Mouse (Mus musculus): ENCODE data around the gene Pdk4. TPM values are rescaled to one million over a fixed set of nuclear protein-coding genes. Genes with fewer than 3 reads are reported as not detected.

The Pdk4 gene
- total RNA-seq, 1 experiment, result 1.9 TPM

DNA sequence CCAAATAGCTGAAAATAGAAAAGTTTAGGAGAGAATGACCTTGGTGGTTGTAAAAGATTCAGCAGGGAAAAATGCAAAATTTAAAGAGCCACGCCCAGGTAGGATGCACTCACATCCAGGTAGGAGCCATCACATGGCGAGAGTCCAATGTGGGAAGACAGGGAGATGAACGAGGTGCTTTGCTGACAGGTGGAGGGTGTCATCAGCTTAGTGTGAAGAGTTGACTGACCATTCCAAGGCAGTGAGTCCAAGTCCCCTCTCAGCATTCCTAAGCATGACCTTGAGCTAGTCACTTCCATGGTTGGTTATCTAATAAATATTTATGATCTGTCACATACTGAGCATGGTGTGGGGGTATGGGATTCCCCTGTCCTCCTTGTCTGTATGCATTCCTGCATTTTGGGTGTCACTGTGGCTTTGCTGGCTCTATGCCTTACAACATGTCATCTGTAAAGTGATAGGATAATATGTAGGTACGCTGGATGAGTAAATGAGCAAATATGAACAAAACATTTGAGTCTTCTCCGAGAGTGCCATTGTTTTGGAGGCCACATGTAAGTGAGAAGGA, 51.7 kb downstream of the Pdk4 start:
- TF ChIP-seq ZC3H11A (IDR thresholded peaks at IDR 0.05; ENCODE audit: borderline replicate concordance, low read depth, low read length) (no peak), MAFK (IDR thresholded peaks at IDR 0.05; ENCODE audit: insufficient read depth, low read depth, low read length) (no peak), HCFC1 (IDR thresholded peaks at IDR 0.05; ENCODE audit: borderline replicate concordance, insufficient read depth, low read length) (no peak), CHD2 (IDR thresholded peaks at IDR 0.05; ENCODE audit: low read depth, low read length) (no peak), ZNF384 (IDR thresholded peaks at IDR 0.05; ENCODE audit: low read depth, low read length) (no peak)
- Histone ChIP-seq H3K36me3 (ENCODE audit: control insufficient read depth, insufficient read depth, low read length, poor library complexity, severe bottlenecking) (no peaks in the 10 kb centered on the region), H3K9me3 (ENCODE audit: control insufficient read depth, insufficient read depth, low read depth, low read length) (no peaks in the 10 kb centered on the region), H3K9ac (ENCODE audit: insufficient read depth, low read depth, low read length, poor library complexity, severe bottlenecking) (no peak overlapping the region), H3K4me3 (ENCODE audit: insufficient read depth in 1 of 2, low read depth in 1 of 2, low read length in 2 of 2, poor library complexity in 1 of 2, severe bottlenecking in 1 of 2) (no peak overlapping the region), H3K4me1 (ENCODE audit: control insufficient read depth in 2 of 2, insufficient read depth in 2 of 2, low read length in 2 of 2, poor library complexity in 1 of 2) (peaks cover 9 to 12% of the 10 kb centered on the region in 2 experiments; a peak in 3 of 4 replicates), H3K27ac (ENCODE audit: insufficient read depth, low read depth, low read length, poor library complexity, severe bottlenecking) (no peak overlapping the region)
- DNase-seq (ENCODE audit: low read depth, low spot score), result no peak
- in situ Hi-C loops (cut with MboI; ENCODE audit: low sequenced_read_pairs in 2 of 2, unreplicated experiment in 2 of 2), result no loop called here

DNA sequence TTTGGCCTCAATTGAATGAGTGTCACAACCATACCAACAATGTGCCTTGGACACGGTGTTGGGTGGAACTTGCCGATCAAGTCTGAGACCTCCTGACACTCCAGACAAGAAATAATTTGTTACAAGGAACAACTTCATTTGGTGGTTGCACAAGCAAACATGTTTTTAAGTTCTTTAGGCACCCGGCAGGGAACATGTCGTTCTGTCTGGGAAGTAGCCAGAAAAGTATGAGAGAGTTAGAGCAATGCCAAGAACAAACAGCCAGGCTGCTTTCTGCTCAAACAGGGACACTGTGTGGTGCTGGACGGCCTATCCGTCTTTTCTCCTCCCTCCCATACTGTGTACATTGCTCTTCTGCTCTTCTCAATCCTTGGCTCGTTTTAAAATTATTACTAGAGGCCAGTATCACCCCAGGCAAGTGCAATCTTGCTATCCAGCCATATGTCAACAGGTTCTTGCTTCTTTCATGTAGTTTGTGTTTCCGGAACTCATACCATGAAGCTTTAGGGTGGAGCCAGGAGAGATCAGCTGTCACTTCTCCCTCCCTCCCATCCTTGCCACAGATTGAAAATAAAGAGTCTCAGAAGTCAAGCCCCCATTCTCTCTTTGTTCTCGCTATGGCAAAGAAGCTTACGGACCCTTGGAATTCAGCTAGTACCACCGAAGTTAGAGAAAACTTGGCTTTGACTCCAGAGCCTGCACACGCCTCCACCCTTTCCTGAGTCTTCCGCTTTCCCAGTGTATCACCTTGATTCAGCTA, 52.8 kb downstream of the Pdk4 start:
- no peak for DNase-seq (ENCODE audit: low read depth, low spot score)
- in situ Hi-C loops (cut with MboI; ENCODE audit: low sequenced_read_pairs in 2 of 2, unreplicated experiment in 2 of 2), result no loop called here
- Histone ChIP-seq H3K9me3 (ENCODE audit: control insufficient read depth, insufficient read depth, low read depth, low read length) (no peaks in the 10 kb centered on the region), H3K36me3 (ENCODE audit: control insufficient read depth, insufficient read depth, low read length, poor library complexity, severe bottlenecking) (no peaks in the 10 kb centered on the region), H3K4me1 (ENCODE audit: control insufficient read depth in 2 of 2, insufficient read depth in 2 of 2, low read length in 2 of 2, poor library complexity in 1 of 2) (peaks cover 9 to 12% of the 10 kb centered on the region in 2 experiments; a peak in 3 of 4 replicates), H3K4me3 (ENCODE audit: insufficient read depth in 1 of 2, low read depth in 1 of 2, low read length in 2 of 2, poor library complexity in 1 of 2, severe bottlenecking in 1 of 2) (no peak overlapping the region), H3K27ac (ENCODE audit: insufficient read depth, low read depth, low read length, poor library complexity, severe bottlenecking) (no peak overlapping the region), H3K9ac (ENCODE audit: insufficient read depth, low read depth, low read length, poor library complexity, severe bottlenecking) (no peak overlapping the region)
- TF ChIP-seq ZNF384 (IDR thresholded peaks at IDR 0.05; ENCODE audit: low read depth, low read length) (no peak), MAFK (IDR thresholded peaks at IDR 0.05; ENCODE audit: insufficient read depth, low read depth, low read length) (no peak), HCFC1 (IDR thresholded peaks at IDR 0.05; ENCODE audit: borderline replicate concordance, insufficient read depth, low read length) (no peak), ZC3H11A (IDR thresholded peaks at IDR 0.05; ENCODE audit: borderline replicate concordance, low read depth, low read length) (no peak), CHD2 (IDR thresholded peaks at IDR 0.05; ENCODE audit: low read depth, low read length) (no peak)

DNA sequence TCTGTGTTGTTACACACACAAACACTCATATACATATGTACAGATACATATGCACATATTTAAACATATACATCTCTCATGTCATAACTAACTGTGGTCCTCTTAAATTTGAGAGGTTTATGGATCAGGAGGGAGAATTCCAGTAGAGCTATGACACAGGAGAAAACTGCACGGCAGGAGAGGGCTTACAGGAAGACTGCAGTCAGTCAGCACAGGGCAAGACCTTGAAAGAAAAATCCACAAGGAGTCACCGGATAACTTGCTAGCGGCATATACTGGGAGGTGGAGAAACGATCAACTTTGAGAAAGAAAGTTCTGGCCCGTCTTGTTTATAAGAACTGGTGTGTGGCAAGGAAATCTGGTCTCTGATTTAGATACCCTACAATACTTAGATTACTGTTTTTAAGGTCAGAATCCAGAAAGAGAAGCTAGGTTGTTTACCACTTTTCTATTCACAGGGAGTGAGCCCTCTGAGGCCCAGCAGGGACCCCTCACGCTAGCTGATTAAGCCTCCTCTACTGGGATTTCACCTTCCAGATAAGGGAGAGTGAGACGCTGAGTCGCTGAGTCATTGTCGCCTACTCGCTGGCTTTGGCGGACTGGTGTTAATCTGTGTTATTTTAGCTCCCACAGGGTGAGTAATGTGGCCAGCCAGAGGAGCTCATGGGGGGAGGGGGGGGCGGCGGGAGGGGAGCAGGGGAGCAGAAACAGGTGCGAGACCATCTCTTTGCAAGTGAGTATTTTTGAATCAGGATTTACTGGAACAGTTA, 53.6 kb downstream of the Pdk4 start:
- Histone ChIP-seq H3K36me3 (ENCODE audit: control insufficient read depth, insufficient read depth, low read length, poor library complexity, severe bottlenecking) (no peaks in the 10 kb centered on the region), H3K27ac (ENCODE audit: insufficient read depth, low read depth, low read length, poor library complexity, severe bottlenecking) (no peak overlapping the region), H3K4me1 (ENCODE audit: control insufficient read depth in 2 of 2, insufficient read depth in 2 of 2, low read length in 2 of 2, poor library complexity in 1 of 2) (peaks cover 9 to 12% of the 10 kb centered on the region in 2 experiments; a peak in 3 of 4 replicates), H3K9me3 (ENCODE audit: control insufficient read depth, insufficient read depth, low read depth, low read length) (no peaks in the 10 kb centered on the region), H3K4me3 (ENCODE audit: insufficient read depth in 1 of 2, low read depth in 1 of 2, low read length in 2 of 2, poor library complexity in 1 of 2, severe bottlenecking in 1 of 2) (no peak overlapping the region), H3K9ac (ENCODE audit: insufficient read depth, low read depth, low read length, poor library complexity, severe bottlenecking) (no peak overlapping the region)
- in situ Hi-C loops (cut with MboI; ENCODE audit: low sequenced_read_pairs in 2 of 2, unreplicated experiment in 2 of 2), result no loop called here
- no peak for DNase-seq (ENCODE audit: low read depth, low spot score)
- TF ChIP-seq ZC3H11A (IDR thresholded peaks at IDR 0.05; ENCODE audit: borderline replicate concordance, low read depth, low read length) (no peak), HCFC1 (IDR thresholded peaks at IDR 0.05; ENCODE audit: borderline replicate concordance, insufficient read depth, low read length) (no peak), MAFK (IDR thresholded peaks at IDR 0.05; ENCODE audit: insufficient read depth, low read depth, low read length) (peak; percentile 73), CHD2 (IDR thresholded peaks at IDR 0.05; ENCODE audit: low read depth, low read length) (no peak), ZNF384 (IDR thresholded peaks at IDR 0.05; ENCODE audit: low read depth, low read length) (no peak)

DNA sequence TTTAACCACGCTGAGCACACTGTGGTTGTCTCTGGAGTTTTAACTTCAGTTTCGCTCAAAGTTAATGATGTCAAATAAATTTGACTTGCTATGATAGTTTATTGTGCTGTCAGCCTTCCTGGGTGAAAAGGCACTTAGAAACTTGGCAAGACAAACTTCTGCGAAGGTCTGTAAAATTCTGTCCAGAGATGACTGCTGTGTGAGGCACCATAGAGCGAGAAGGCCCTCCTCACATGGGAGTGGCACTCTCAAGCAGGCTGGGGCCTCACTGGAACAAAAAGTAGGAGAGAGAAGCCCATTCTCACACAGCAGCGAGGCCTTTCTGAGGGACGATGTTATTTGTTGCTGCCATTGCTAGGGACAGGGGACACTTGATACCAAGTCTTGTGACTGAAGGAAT, 54.9 kb downstream of the Pdk4 start:
- no peak for TF ChIP-seq HCFC1 (IDR thresholded peaks at IDR 0.05; ENCODE audit: borderline replicate concordance, insufficient read depth, low read length)
- TF ChIP-seq ZNF384 (IDR thresholded peaks at IDR 0.05; ENCODE audit: low read depth, low read length), result no peak
- no peak for TF ChIP-seq CHD2 (IDR thresholded peaks at IDR 0.05; ENCODE audit: low read depth, low read length)
- TF ChIP-seq ZC3H11A (IDR thresholded peaks at IDR 0.05; ENCODE audit: borderline replicate concordance, low read depth, low read length), result no peak
- TF ChIP-seq MAFK (IDR thresholded peaks at IDR 0.05; ENCODE audit: insufficient read depth, low read depth, low read length), result no peak
- Histone ChIP-seq H3K9me3 (ENCODE audit: control insufficient read depth, insufficient read depth, low read depth, low read length) (no peaks in the 10 kb centered on the region), H3K27ac (ENCODE audit: insufficient read depth, low read depth, low read length, poor library complexity, severe bottlenecking) (no peak overlapping the region), H3K4me1 (ENCODE audit: control insufficient read depth in 2 of 2, insufficient read depth in 2 of 2, low read length in 2 of 2, poor library complexity in 1 of 2) (peaks cover 8 to 9% of the 10 kb centered on the region in 2 experiments; a peak in 3 of 4 replicates), H3K4me3 (ENCODE audit: insufficient read depth in 1 of 2, low read depth in 1 of 2, low read length in 2 of 2, poor library complexity in 1 of 2, severe bottlenecking in 1 of 2) (no peak overlapping the region), H3K36me3 (ENCODE audit: control insufficient read depth, insufficient read depth, low read length, poor library complexity, severe bottlenecking) (no peaks in the 10 kb centered on the region), H3K9ac (ENCODE audit: insufficient read depth, low read depth, low read length, poor library complexity, severe bottlenecking) (no peak overlapping the region)
- DNase-seq (ENCODE audit: low read depth, low spot score), result no peak
- in situ Hi-C loops (cut with MboI; ENCODE audit: low sequenced_read_pairs in 2 of 2, unreplicated experiment in 2 of 2), result no loop called here
